Mouse (Mus musculus): Measurements from ENCODE around the gene Cd79a.

- TF ChIP-seq CTCF (IDR thresholded peaks at IDR 0.05; ENCODE audit: low read depth) (no peak), EP300 (IDR thresholded peaks at IDR 0.05; ENCODE audit: low read depth) (no peak)
These were observed 5.7 kb upstream of the Cd79a start for GRCm38 (mm10) chr7:24891241-24892124.
